Mouse (Mus musculus) kidney, embryonic 15.5 days (tissue): ENCODE measurements at regions not wholly inside any gene's neighbourhood (a gene's known extent, or its start where the extent isn't known, plus 50 kb on each side); places are given as distances from the start of the nearest gene placed in this dataset.
A peak's percentile ranks its signal among the peaks of the same experiment; 100 is the strongest.

Experiments
- ATAC-seq: fragments of 200-750 bp; cut with Nextera tagmentation; replicated peaks from 2 replicates; pipeline ENCODE4 v1.8.0; 2017; ENCODE audit warnings: moderate TSS enrichment; ENCODE audit not compliant: low FRiP score
- H3K27ac ChIP-seq: fragments of 300-500 bp; sonication (generic); 2 replicates; pipeline ENCODE4 v1.5.1; 2015; ENCODE audit warnings: mild to moderate bottlenecking, inconsistent platforms
- H3K27me3 ChIP-seq: fragments of 300-500 bp; sonication (generic); 2 replicates; pipeline ENCODE4 v1.6.1; 2015; ENCODE audit warnings: inconsistent platforms
- H3K36me3 ChIP-seq: fragments of 300-500 bp; sonication (generic); 2 replicates; pipeline ENCODE4 v1.6.1; 2015; ENCODE audit warnings: inconsistent platforms
- H3K4me1 ChIP-seq: fragments of 300-500 bp; sonication (generic); 2 replicates; pipeline ENCODE4 v1.6.1; 2015; ENCODE audit warnings: inconsistent platforms
- H3K4me2 ChIP-seq: fragments of 300-500 bp; sonication (generic); 2 replicates; pipeline ENCODE4 v1.6.1; 2015; ENCODE audit warnings: moderate library complexity, mild to moderate bottlenecking, inconsistent platforms
- H3K4me3 ChIP-seq: fragments of 300-500 bp; sonication (generic); replicated peaks from 2 replicates; pipeline ENCODE4 v1.5.1; 2015; ENCODE audit warnings: mild to moderate bottlenecking, inconsistent platforms
- H3K9ac ChIP-seq: fragments of 300-500 bp; sonication (generic); 2 replicates; pipeline ENCODE4 v1.6.1; 2015; ENCODE audit warnings: mild to moderate bottlenecking, inconsistent platforms
- H3K9me3 ChIP-seq: fragments of 300-500 bp; sonication (generic); replicated peaks from 2 replicates; pipeline ENCODE4 v1.6.1; 2016; ENCODE audit warnings: inconsistent platforms
- WGBS: fragments of 180-500 bp; shearing (Covaris S2); methylation state at CpG from one replicate; pipeline ENCODE4 v1.1.7; 2015; ENCODE audit warnings: mixed read lengths; 5-methylcytosine and 5-hydroxymethylcytosine counted together

DNA sequence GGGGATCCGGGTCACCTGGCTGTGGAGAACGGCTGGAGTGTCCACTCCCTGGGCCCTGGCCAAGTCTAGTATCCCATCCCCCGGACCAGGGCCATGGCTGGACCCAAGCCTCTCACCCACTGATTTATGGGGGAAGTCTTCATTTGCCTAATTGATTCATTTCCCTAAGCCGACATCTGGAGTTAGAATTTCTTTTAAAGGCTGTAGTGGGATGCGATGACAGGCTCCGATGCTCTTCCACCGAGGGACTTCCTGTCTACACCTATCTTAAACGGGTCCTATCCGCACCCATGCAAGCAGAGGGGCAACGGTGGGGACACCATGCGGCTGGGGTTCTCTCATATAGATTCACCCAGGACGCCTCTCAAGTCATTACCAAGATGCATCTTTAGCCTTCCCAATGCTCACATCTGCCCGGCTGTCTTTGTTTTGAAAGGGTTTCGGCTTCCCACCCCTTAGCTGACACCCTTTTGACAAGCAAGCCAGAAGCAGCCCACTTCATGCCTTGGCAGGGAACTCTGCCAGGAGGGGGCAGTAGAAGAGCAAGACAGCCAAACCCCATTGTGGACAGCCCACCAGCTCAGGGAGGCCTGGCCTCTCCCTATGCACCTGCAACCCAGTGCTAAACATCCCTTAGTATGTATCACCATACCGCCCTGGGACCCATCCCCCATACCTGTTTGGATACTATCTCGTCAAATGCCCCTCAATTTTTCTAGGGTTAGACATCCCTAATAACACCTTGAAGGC is 402.4 kb upstream of the 3110018I06Rik start:
- Histone ChIP-seq H3K27ac (no peak overlapping the region), H3K4me2 (0 out of 2 replicates have a peak overlapping the region, but pooled peaks have one; percentile 31), H3K36me3 (no peaks in the 10 kb centered on the region), H3K4me1 (peaks cover 9% of the 10 kb centered on the region), H3K9me3 (no peaks in the 10 kb centered on the region), H3K4me3 (no peak overlapping the region), H3K9ac (no peak overlapping the region), H3K27me3 (peaks cover 16% of the 10 kb centered on the region; the same call in 1 of the 2 replicates)
- WGBS = 17% methylated on average over 16 of the region's 16 CpGs
- peak; percentile 64; the same call in 1 of the 2 replicates for ATAC-seq

DNA sequence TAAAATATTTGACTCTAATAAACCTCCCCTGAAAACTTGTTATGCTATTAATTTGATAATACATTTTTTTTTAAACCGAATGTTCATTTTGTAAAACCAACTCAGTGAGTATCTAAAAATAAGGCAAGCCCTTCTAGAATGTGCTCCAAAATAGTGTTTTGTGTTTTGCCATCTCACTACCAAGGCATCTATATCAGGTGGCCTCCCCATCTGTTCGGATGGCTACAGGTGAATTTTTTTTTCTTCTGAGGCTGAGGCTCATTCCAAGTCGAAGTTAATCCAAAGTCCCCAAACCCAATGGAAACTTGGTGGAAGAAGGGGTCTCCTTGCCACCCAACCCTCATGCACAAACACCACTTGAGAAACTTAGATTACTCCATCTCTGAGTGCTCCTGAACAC is 396.3 kb upstream of the 3110018I06Rik start:
- H3K9me3 ChIP-seq = no peaks in the 10 kb centered on the region
- no peak for ATAC-seq
- no peaks in the 10 kb centered on the region for H3K27me3 ChIP-seq
- no peak overlapping the region for H3K9ac ChIP-seq
- H3K4me1 ChIP-seq = no peaks in the 10 kb centered on the region
- no peak overlapping the region for H3K27ac ChIP-seq
- H3K36me3 ChIP-seq = no peaks in the 10 kb centered on the region
- WGBS = 86% methylated on average over 3 of the region's 3 CpGs
- H3K4me3 ChIP-seq = no peak overlapping the region
- no peak overlapping the region for H3K4me2 ChIP-seq

DNA sequence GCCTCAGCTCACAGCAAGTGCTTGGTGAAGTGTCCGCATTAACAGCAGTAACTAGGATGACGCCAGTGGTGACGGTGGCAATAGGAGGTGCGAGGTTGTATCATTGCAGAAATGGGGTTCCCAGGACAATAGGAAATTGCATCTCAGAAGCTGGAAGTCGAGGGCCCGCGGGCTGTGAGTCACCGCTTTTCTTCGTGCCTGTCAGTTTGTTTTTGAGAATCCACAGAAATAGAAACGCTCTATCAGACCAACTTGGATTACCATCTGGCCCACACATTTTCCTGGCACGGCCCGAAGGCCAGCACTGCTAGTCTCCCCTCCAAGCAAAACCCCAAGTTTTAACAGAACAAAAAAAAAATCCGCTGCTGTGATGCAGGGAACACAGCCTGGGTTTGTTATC is 395.1 kb upstream of the 3110018I06Rik start:
- no peak overlapping the region for H3K4me2 ChIP-seq
- no peak for ATAC-seq
- H3K4me3 ChIP-seq = no peak overlapping the region
- H3K9ac ChIP-seq = no peak overlapping the region
- no peak overlapping the region for H3K27ac ChIP-seq
- H3K27me3 ChIP-seq = no peaks in the 10 kb centered on the region
- H3K4me1 ChIP-seq = no peaks in the 10 kb centered on the region
- WGBS = 87% methylated on average over 13 of the region's 13 CpGs
- no peaks in the 10 kb centered on the region for H3K36me3 ChIP-seq
- no peaks in the 10 kb centered on the region for H3K9me3 ChIP-seq

DNA sequence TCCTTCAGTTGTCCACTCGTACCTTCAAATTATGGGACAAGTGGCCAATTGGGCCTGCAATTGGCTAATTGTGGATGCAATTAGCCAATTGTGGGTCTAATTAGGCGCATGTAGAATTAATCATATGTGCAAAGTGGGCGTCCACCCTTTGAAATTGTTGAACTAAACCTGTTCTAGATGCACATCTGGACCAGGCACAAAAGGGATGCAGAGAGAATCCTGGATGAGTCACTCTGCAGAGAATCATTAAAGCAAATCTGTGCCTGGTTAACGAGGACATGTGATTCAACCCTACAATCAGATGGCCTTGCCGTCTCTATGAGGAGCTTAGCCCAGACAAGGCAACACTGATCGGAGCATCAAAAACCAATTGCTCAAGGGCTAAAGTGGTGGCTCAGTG is 393.0 kb upstream of the 3110018I06Rik start:
- Histone ChIP-seq H3K36me3 (no peaks in the 10 kb centered on the region), H3K4me3 (no peak overlapping the region), H3K27me3 (no peaks in the 10 kb centered on the region), H3K4me1 (no peaks in the 10 kb centered on the region), H3K9ac (no peak overlapping the region), H3K4me2 (no peak overlapping the region), H3K9me3 (no peaks in the 10 kb centered on the region), H3K27ac (no peak overlapping the region)
- no peak for ATAC-seq
- 73% methylated on average over 6 of the region's 6 CpGs for WGBS

DNA sequence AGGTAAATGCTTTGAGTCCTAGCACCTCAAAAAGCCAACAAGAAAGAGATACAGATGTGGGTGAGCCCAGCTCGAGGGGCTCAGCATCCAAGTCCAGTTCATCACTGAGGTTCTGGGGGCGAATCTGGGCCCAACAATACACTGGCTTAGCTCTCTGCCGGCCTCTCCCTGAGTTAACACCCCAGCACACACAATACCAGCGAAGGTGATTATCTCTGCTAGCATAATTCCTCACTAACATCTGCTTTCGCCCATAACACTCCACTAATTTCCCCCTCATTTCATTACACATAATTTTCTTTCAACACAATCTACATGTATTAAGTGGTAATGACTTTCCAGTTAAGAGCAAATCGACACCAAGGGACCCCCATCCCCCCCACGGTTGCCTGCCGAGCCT is 383.9 kb upstream of the 3110018I06Rik start:
- Histone ChIP-seq H3K27me3 (no peaks in the 10 kb centered on the region), H3K4me3 (no peak overlapping the region), H3K9ac (no peak overlapping the region), H3K27ac (no peak overlapping the region), H3K4me2 (no peak overlapping the region), H3K9me3 (no peaks in the 10 kb centered on the region), H3K36me3 (no peaks in the 10 kb centered on the region), H3K4me1 (no peaks in the 10 kb centered on the region)
- no peak for ATAC-seq
- WGBS = 51% methylated on average over 8 of the region's 8 CpGs

DNA sequence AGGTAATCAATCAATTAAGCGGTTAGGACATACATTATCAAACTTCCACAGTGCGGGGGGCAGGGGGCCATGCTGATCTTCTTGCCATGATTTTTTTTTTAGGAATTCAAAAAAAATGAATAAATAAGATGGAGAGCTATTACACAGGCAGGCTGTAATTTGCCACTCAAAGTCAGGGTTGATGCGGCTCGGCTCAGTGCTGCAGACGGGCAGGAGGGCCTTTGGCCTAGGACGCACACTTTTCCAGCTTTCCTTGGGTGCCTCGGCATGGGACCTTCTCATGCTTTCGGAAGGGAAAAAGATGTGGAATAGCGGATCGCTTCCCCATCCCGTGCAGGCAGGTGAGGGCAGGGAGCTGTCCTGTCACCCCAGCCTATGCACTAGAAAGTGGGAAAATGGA is 383.4 kb upstream of the 3110018I06Rik start:
- Histone ChIP-seq H3K9ac (no peak overlapping the region), H3K27ac (no peak overlapping the region), H3K36me3 (no peaks in the 10 kb centered on the region), H3K4me2 (no peak overlapping the region), H3K27me3 (no peaks in the 10 kb centered on the region), H3K4me1 (no peaks in the 10 kb centered on the region), H3K4me3 (no peak overlapping the region), H3K9me3 (no peaks in the 10 kb centered on the region)
- no peak for ATAC-seq
- 70% methylated on average over 11 of the region's 11 CpGs for WGBS

DNA sequence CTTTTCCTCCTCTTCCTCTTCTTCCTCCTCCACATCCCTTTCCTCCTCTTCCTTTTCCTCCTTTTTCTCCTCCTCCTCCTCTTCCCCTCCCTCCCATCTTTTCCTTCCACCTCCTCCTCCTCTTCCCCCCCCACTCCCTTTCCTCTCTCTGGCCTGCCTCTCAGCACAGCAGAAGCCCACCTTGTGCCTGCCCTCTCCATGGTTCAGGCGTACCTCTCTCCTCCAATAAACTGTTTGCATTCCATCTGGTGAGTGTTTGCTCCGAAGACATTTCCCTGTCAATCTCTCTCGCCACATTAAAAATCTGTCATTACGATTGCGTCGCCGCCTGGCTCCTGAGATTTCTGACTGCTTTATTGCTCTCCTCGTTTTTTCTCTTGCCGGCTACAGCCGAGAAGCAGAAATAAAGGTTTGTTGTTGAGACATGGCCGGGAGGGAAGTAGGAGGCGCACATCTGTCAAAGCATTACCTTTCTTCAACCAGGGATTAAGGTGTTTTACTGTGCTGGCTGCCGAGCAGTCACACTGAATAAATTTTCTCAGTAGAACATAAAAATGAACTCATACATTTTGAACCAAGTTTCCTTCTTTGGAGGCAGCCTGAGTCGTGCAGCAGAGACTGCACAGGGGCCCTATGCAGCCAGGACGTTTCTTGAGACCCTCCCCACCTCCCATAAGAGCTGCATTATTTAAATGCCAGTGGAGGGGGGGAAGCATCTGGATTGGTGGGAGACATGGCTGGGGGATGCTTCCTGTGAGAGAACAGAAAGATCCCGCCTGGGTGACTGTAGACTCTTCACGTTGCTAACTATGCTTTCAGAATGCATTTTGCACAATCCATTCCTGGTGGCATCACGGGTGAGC is 376.3 kb upstream of the 3110018I06Rik start:
- Histone ChIP-seq H3K27ac (no peak overlapping the region), H3K9ac (no peak overlapping the region), H3K27me3 (no peaks in the 10 kb centered on the region), H3K4me3 (no peak overlapping the region), H3K9me3 (no peaks in the 10 kb centered on the region), H3K4me1 (no peaks in the 10 kb centered on the region), H3K36me3 (no peaks in the 10 kb centered on the region), H3K4me2 (peak overlapping the region; percentile 34; the same call in 1 of the 2 replicates)
- ATAC-seq = no peak
- 30% methylated on average over 18 of the region's 18 CpGs for WGBS

DNA sequence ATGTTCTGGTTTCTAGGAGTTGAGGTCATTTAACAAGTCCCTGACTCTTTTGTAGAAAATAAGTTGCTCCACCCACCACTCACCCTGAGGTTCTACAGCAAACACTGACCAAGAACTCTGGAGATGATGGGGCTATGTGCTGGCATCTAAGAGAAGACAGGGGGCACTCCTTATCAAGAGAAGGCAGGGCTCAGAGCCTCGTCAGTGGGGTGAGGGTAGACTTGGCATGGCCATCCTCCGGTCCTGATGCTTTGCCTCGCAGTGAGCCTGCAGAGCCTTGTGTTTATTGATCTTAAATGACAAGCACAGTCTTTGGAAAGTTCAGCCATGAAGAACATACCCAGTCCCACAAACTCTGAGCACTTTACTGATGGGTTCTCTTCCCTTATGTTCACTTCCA is 370.1 kb upstream of the 3110018I06Rik start:
- no peak overlapping the region for H3K9ac ChIP-seq
- H3K9me3 ChIP-seq = no peaks in the 10 kb centered on the region
- H3K27ac ChIP-seq = no peak overlapping the region
- no peaks in the 10 kb centered on the region for H3K36me3 ChIP-seq
- H3K27me3 ChIP-seq = no peaks in the 10 kb centered on the region
- no peak overlapping the region for H3K4me2 ChIP-seq
- H3K4me3 ChIP-seq = no peak overlapping the region
- no peak for ATAC-seq
- WGBS = 68% methylated on average over 3 of the region's 3 CpGs
- H3K4me1 ChIP-seq = no peaks in the 10 kb centered on the region

DNA sequence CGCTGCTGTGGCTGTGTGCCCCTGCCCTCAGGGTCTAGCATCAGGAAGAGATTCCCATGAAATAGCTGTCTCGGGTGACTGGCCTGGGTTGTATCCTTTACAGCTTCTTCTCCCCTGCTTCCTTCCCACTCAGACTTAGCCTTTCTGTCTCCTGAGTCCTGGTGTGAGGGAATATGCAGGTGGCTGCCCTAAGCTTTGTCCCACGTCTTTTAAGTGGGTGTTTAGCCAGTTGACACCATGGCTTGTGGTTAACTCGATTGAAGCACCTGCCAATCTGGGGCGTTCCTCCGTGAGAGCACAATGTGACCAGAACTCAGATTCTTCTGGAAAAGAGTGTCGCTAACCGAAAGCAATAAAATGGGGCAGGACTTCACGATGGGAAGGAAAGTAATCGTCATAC is 369.4 kb upstream of the 3110018I06Rik start:
- H3K36me3 ChIP-seq = no peaks in the 10 kb centered on the region
- no peaks in the 10 kb centered on the region for H3K27me3 ChIP-seq
- H3K27ac ChIP-seq = no peak overlapping the region
- ATAC-seq = no peak
- no peak overlapping the region for H3K9ac ChIP-seq
- H3K4me2 ChIP-seq = no peak overlapping the region
- no peaks in the 10 kb centered on the region for H3K9me3 ChIP-seq
- no peaks in the 10 kb centered on the region for H3K4me1 ChIP-seq
- H3K4me3 ChIP-seq = no peak overlapping the region
- WGBS = 48% methylated on average over 10 of the region's 10 CpGs

DNA sequence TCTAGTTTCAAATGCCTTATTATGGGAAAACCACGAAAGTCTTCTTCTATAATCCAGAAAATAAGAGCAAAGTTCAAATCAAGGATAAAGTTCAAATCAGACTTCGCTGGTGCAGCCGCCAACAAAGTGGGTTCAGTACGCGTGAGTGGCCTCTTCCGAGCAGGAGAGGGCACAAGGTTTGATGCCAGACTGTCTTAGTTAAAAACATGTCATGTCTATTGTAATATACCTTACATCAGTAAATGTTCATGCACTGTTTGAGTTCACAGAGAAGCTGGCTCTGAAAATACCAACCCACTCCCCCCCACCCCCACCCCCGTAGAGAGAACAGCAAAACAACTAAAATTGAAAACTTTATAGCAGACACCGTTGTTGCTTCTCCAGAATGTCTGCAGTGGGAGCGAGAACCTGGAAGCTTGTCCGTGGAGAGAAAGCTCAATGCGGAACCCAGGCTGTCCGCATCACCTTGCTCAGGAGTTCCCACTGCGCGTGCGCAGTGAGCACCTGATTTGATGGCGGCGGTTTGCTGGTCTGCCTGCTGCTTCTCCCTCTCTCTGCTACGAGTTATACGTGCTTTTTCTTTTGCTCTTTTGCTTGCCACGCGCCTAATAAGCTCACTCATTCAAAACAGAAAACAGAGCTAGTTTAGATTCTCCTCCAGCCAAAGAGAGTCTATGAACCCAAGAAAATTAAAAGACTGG is 367.8 kb upstream of the 3110018I06Rik start:
- Histone ChIP-seq H3K4me3 (no peak overlapping the region), H3K9me3 (no peaks in the 10 kb centered on the region), H3K27ac (no peak overlapping the region), H3K36me3 (no peaks in the 10 kb centered on the region), H3K4me1 (no peaks in the 10 kb centered on the region), H3K27me3 (no peaks in the 10 kb centered on the region), H3K9ac (no peak overlapping the region), H3K4me2 (no peak overlapping the region)
- WGBS = 90% methylated on average over 21 of the region's 21 CpGs
- no peak for ATAC-seq

DNA sequence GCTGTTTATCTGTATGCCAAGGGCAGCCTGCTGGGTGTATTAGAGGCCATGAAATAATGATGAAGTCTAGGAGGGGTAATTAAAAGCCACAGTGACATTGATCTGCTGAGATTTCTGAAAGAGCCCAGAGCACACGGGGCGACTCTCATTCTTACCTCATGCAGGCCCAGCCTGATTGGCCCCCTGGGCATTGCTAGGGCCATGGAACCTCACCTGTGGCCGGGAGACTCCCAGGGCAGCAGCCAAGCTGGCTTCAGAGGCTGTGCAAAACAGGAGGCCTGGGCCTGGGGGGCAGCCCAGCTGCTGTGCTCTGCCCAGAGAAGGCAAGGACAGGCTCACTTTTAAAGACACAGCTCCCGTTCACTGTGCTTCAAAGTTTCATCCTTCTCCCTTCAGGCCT is 366.4 kb upstream of the 3110018I06Rik start:
- Histone ChIP-seq H3K27me3 (no peaks in the 10 kb centered on the region), H3K27ac (no peak overlapping the region), H3K9me3 (no peaks in the 10 kb centered on the region), H3K4me1 (no peaks in the 10 kb centered on the region), H3K36me3 (no peaks in the 10 kb centered on the region), H3K4me2 (no peak overlapping the region), H3K4me3 (no peak overlapping the region), H3K9ac (no peak overlapping the region)
- WGBS = 56% methylated on average over 4 of the region's 4 CpGs
- ATAC-seq = no peak

DNA sequence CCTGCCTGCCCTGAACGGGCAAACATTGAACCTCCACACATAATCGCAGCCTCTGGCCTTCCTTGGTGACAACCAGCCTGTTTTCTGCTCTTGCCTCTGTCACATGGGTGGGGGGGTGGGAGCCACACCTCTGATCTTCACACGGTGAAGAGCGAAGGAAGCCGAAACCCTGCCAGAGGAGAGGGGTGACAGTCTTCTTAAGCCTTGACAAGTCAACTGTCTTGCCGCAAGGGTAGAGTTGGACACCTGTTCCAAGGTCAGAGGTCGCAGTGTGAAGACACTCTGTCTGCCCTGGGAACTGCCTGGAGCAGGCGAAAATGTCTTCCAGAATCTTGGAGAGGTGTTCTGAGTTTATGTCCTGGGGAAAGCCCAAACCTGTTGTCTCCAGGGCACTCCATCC is 364.8 kb upstream of the 3110018I06Rik start:
- no peak overlapping the region for H3K27ac ChIP-seq
- H3K36me3 ChIP-seq = no peaks in the 10 kb centered on the region
- no peak overlapping the region for H3K9ac ChIP-seq
- no peaks in the 10 kb centered on the region for H3K4me1 ChIP-seq
- no peak overlapping the region for H3K4me2 ChIP-seq
- H3K9me3 ChIP-seq = no peaks in the 10 kb centered on the region
- H3K27me3 ChIP-seq = no peaks in the 10 kb centered on the region
- no peak for ATAC-seq
- no peak overlapping the region for H3K4me3 ChIP-seq
- 72% methylated on average over 8 of the region's 8 CpGs for WGBS
